Mouse (Mus musculus) urinary bladder, postnatal 36 days (tissue): Measurements from ENCODE around the gene Cidec.

Experiments
- DNase-seq, 2 experiments: peaks; one replicate each; pipeline ENCODE4 v3.0.0; 2022; ENCODE audit warnings: low spot score in 2 of 2, mixed read lengths in 1 of 2

Cidec gene

GRCm38 (mm10) chr6:113435664-113436205 lies at the start of gene Cidec:
Cidec (minus strand) TSS chr6:113435760.
- DNase-seq: peak in 1 of 2 experiments; percentile 44

DNA sequence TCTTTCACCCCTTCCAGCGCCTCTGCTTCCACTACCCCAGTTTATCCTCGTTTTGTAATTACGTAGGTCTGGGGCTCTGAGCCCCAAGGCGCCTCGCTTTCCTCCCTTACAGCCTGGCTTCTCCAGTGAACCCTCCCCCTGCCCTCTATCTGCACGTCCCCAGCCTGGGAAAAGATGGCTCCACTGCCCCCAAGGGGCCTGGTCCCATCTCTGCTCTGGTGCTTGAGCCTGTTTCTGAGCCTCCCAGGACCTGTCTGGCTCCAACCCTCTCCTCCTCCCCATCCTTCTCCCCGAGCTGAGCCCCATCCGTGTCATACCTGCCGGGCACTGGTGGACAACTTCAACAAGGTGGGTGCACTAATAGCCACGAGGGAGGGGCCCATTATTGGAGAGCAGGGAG lies 48.2 kb upstream of the Cidec start:
- no peak for DNase-seq

DNA sequence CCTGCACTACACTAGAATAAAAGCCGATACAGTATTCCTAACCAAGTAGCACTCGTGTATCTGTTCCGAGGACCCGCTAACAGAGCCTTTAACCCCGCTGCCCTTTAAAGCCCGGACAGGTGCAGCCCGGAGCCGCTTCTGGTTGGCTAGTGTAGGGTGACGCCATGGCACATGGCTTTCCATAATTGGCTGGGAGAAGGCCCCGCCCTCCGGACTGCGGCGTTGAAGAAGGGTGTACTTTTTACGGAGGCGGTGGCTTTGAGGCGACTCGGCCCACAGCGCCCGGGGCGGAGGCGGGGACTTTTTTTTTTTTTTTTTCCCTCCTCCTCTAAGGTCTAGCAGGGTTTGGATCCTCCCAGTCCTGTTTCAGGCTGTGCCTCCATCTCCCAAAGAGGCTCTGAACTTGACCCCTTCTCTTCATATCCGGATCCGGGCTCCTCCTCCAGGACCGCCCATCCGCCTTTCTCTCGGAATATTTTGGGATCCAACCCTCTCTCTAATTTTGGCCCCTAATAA lies 47.6 kb upstream of the Cidec start, which contains the start of gene Creld1:
Creld1 (plus strand) TSS at position 198 of the 516 bp plus-strand sequence.
- DNase-seq: peak; percentile 91 to 97

DNA sequence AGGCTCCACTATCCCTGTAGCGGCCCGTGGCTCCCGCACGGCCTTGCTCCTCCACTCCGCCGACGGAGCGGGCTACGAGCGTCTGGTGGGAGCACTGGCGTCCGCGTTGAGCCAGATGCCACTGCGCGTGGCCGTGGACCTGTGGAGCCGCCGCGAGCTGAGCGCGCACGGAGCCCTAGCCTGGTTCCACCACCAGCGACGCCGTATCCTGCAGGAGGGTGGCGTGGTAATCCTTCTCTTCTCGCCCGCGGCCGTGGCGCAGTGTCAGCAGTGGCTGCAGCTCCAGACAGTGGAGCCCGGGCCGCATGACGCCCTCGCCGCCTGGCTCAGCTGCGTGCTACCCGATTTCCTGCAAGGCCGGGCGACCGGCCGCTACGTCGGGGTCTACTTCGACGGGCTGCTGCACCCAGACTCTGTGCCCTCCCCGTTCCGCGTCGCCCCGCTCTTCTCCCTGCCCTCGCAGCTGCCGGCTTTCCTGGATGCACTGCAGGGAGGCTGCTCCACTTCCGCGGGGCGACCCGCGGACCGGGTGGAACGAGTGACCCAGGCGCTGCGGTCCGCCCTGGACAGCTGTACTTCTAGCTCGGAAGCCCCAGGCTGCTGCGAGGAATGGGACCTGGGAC lies 47.0 kb upstream of the Cidec start:
- no peak for DNase-seq

DNA sequence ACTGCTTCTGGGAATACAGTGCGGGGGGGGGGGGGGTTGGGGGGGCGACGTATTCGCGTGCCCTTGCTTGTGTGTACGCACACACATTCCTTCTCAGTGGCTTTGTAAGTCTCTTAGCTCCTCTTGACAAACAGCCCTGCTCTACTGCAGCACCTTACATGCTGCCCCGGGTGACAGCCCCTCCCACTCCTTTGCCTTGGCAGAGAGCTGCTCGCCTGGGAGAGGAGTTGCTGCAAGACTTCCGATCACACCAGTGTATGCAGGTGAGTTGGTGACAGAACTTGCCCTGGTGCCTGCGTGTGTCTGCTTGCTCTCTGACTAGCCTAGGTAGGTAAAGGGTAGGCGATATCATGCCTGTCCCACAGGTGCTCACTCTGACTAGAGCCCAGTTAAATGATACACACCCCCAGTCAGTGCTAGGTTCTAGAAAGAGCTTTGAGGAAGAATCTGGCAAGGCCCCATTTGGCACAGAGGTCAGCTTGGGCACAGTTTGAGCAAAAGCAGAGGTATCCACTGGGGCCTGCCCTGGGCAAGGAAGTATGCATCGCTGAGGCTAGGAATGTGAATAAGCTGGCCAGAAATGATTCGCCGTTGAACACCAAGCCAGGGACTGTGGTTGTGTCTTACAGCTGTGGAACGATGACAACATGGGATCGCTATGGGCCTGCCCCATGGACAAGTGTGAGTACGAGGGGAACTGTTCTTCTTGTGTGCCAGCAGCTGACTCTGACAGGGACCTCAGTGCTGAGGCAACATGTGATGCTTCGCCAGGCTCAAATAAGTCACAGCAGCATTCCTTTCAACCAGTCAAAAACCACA lies 45.2 kb upstream of the Cidec start:
- DNase-seq: peak; percentile 75 to 85

DNA sequence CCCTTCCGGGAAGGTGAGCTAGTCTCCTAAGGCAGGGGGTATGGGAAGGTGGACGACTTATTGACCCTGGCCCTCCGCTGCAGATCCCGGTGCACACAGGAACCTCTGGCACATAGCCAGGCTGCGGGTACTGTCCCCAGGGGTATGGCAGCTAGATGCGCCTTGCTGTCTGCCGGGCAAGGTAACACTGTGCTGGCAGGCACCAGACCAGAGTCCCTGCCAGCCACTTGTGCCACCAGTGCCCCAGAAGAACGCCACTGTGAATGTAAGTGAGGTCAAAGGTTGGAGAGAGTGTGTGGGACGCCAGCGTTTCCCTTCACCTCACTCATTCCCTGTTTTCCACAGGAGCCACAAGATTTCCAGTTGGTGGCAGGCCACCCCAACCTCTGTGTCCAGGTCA lies 43.3 kb upstream of the Cidec start:
- DNase-seq: no peak

DNA sequence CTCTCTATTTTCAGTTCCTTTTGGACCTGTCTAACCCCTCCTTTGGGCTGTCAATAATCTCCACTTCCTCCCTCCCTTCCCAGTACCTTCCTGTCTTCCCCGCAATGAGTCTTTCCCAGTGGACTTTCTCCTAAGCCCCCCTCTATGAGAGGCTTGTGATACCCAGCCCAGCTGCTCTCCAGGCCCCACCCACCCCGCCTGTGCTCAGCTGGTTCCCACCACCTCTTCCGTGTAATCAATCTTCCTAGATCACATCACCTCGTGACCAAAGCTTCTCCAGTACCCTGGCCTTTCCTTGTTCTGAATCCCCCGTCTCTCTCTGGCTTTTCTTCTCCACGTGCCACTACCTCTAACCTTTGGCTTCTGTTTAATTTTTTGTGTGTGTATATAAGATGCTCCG lies 41.8 kb upstream of the Cidec start:
- DNase-seq: no peak

- no peak for DNase-seq
Observed at GRCm38 (mm10) chr6:113473715-113474114, 38.2 kb upstream of the Cidec start.

GRCm38 (mm10) chr6:113473246-113473645 lies 37.7 kb upstream of the Cidec start:
- no peak for DNase-seq

DNA sequence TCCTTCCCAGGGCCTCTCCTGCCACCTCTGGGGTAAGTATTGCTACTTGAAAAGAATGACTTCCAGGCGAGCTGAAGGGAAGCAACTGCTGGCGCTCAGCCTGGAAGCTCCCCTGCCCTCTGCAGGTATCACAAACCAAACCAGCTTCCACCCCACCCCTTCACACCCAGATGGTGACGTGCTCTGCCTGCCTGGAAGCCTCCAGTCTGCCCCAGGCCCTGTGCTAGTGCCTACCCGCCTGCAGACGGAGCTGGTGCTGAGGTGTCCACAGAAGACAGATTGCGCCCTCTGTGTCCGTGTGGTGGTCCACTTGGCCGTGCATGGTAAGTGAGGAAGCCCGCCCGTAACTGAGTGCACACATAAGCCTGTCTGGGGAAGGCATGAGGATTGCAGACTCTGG lies 36.5 kb upstream of the Cidec start:
- DNase-seq: peak in 1 of 2 experiments; percentile 44

DNA sequence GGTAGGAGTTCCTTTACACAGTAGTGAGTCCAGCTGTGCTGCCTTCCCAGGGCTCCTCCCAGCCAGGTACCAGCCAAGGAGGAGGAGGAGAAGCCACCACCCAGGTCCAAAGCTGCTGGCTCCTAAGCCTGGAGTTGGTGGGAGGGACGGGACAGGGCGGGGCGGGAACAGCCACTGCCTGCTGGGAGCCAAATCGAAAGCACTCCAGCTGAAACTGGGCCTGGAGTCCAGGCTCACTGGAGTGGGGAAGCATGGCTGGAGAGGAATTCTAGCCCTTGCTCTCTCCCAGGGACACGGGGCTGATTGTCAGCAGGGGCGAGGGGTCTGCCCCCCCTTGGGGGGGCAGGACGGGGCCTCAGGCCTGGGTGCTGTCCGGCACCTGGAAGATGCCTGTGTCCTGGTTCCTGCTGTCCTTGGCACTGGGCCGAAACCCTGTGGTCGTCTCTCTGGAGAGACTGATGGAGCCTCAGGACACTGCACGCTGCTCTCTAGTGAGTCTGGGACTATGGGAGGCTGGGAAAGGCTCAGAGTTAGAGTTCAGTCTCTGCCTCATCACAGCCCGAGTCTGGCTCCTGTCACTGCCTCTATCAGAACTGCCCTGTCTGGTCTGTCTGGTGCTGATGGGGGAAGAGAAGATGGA lies 35.9 kb upstream of the Cidec start, which contains the start of gene Il17rc:
Il17rc (plus strand) TSS at position 131 of the 640 bp plus-strand sequence.
- DNase-seq: peak in 1 of 2 experiments; percentile 73

- DNase-seq: peak in 1 of 2 experiments; percentile 81
Observed at GRCm38 (mm10) chr6:113469432-113469831, 33.9 kb upstream of the Cidec start.

DNA sequence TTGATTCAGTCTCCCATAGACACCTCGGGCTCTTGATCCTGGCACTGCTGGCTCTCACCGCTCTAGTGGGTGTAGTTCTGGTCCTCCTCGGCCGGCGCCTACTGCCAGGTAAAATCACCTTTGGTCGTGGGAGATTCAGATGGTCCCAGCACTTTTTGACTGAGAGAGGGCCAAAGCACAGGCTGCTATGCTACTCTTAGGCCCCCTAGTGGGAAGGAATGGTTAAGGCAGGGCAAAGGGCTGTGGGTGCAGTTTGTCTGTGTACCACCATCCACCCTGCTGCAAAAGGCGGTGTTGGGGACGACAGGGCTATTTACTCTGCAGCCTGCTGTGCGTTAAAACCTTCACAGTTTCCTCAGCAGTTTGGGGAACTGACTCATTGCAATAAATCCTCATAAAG lies 33.5 kb upstream of the Cidec start:
- DNase-seq: peak in 1 of 2 experiments; percentile 71

DNA sequence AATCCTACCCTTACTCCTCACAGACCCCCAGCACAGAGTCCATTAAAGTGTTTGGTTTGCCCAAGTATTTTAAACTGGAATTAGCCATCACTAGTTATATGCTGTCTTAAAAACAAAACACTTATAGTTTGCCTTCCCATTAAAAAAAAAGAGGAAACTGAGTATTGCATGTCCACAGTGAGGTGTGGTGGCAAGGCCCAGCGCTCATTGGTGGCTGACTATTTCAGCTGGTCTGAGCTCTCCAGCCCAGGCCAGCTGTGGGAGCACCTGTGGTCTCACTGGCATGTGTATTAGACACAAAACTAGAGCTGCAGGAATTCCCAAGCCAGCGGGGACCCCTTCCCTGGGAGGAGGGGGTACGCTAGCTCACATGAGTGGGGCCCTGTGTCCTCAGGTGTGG lies 33.0 kb upstream of the Cidec start:
- DNase-seq: no peak

DNA sequence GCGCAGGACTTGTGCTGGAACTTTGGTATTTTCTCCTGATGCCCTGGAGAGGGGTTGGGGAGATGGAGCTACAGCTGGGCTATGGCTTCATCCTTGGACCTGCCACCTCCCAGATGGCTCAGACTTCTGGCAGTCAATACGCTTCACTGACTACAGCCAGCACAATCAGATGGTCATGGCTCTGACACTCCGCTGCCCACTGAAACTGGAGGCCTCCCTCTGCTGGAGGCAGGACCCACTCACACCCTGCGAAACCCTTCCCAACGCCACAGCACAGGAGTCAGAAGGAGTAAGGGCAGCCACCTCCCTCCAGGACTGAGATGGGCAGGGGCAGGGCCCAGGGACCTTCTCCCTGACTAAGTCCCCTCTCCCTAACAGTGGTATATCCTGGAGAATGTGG lies 30.0 kb upstream of the Cidec start:
- no peak for DNase-seq

GRCm38 (mm10) chr6:113464040-113464439 lies 28.5 kb upstream of the Cidec start:
- DNase-seq: no peak

DNA sequence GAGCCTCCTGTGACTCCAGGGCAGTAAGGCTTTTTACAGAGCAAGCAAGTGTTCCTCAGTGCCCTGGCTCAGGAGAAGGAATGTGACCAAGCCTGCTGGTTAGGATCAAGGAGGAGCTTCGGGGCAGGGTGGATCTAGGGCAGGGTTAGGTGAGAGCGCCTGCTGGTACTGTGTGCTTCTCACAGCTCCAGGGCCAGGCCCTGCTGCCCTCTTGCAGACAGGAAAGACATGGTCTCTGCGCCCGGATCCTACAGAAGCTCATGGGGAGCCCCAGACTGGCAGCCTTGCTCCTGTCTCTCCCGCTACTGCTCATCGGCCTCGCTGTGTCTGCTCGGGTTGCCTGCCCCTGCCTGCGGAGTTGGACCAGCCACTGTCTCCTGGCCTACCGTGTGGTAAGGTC lies 23.1 kb upstream of the Cidec start:
- peak; percentile 75 to 77 for DNase-seq

DNA sequence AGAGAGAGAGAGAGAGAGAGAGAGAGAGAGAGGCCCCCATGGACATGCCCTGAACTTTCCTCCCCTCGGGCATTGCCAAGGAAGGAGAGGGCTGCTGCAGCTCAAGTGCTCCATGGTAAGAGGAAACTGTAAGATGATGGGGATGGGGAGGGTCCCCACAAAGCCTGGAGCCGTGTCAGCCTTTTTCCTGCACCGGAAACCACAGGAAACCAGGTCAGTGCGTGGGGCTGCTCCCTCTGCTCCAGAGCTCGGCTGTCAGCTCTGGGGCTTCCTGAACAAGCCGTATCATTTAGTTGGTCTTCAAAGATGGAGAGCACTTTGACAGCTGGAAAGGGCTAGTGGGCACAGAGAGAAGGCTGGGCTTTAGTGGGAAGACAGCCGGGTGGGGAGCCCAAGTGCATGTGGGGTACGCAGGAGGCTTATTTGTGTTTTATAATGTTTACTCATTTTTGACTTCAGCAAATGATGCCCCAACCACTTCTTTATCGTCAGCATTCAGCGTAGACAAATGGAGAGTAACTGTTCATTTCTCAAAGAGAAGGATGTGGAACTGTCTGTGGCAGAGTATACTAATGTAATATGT lies 22.5 kb upstream of the Cidec start, which contains the start of gene Il17re:
Il17re (plus strand) TSS at position 533 of the 583 bp plus-strand sequence.
- DNase-seq: no peak

- no peak for DNase-seq
Observed at GRCm38 (mm10) chr6:113455007-113455406, 19.4 kb upstream of the Cidec start.

- DNase-seq: no peak
Observed at GRCm38 (mm10) chr6:113451839-113452238, 16.3 kb upstream of the Cidec start.

GRCm38 (mm10) chr6:113447639-113448038 lies 12.1 kb upstream of the Cidec start:
- DNase-seq: no peak
